Mouse (Mus musculus) cerebellum, adult 11-12 months (tissue): ENCODE data around the gene Lrg1.
"Not testable (repeated sequence)": the region's sequence is repeated elsewhere in the genome, so short reads cannot be mapped to it uniquely, and the experiment has no call there.

ENCODE experiments used
- DNase-seq: peaks from one replicate; pipeline ENCODE4 v3.0.0; 2022

Lrg1 gene

GRCm38 (mm10) chr17:56108334-56109044, 13.3 kb downstream of the Lrg1 start:
- DNase-seq = no peak

- no peak for DNase-seq
Measured at GRCm38 (mm10) chr17:56107736-56108135, 14.1 kb downstream of the Lrg1 start.

- DNase-seq = no peak
Measured at GRCm38 (mm10) chr17:56106981-56107380, 14.8 kb downstream of the Lrg1 start.

GRCm38 (mm10) chr17:56106436-56106835, 15.4 kb downstream of the Lrg1 start:
- not testable (repeated sequence) for DNase-seq

GRCm38 (mm10) chr17:56104821-56105220, 17.0 kb downstream of the Lrg1 start:
- DNase-seq = not testable (repeated sequence)

GRCm38 (mm10) chr17:56103465-56104285, 18.1 kb downstream of the Lrg1 start:
- DNase-seq = no peak

GRCm38 (mm10) chr17:56102927-56103326, 18.9 kb downstream of the Lrg1 start:
- no peak for DNase-seq

GRCm38 (mm10) chr17:56102158-56102557, 19.6 kb downstream of the Lrg1 start:
- DNase-seq = no peak

GRCm38 (mm10) chr17:56100811-56101210, 21.0 kb downstream of the Lrg1 start:
- DNase-seq = no peak

- DNase-seq = no peak
Measured at GRCm38 (mm10) chr17:56098711-56099572, 22.9 kb downstream of the Lrg1 start.

GRCm38 (mm10) chr17:56098180-56098579, 23.6 kb downstream of the Lrg1 start:
- DNase-seq = no peak

GRCm38 (mm10) chr17:56096883-56097282, 24.9 kb downstream of the Lrg1 start:
- DNase-seq = no peak

- no peak for DNase-seq
Measured at GRCm38 (mm10) chr17:56092794-56093193, 29.0 kb downstream of the Lrg1 start.

GRCm38 (mm10) chr17:56092312-56092711, 29.5 kb downstream of the Lrg1 start:
- no peak for DNase-seq

- peak; percentile 56 for DNase-seq
Measured at GRCm38 (mm10) chr17:56080781-56081585, 40.8 kb downstream of the Lrg1 start.

GRCm38 (mm10) chr17:56079921-56080320, 41.9 kb downstream of the Lrg1 start:
- DNase-seq = peak; percentile 69

- peak; percentile 100 for DNase-seq
Measured at GRCm38 (mm10) chr17:56078880-56079795, 42.7 kb downstream of the Lrg1 start, which contains the start of gene Hdgfl2. Hdgfl2 (plus strand) TSS chr17:56079634.

- DNase-seq = peak; percentile 75
Measured at GRCm38 (mm10) chr17:56078361-56078760, 43.4 kb downstream of the Lrg1 start.

GRCm38 (mm10) chr17:56077523-56077922, 44.3 kb downstream of the Lrg1 start:
- DNase-seq = no peak

GRCm38 (mm10) chr17:56074827-56075208, 47.0 kb downstream of the Lrg1 start, which contains the start of gene Ubxn6:
Ubxn6 (minus strand) TSS chr17:56075028.
- DNase-seq = peak; percentile 95
